Mouse (Mus musculus): Measurements from ENCODE around the gene Smad1. TPM values are rescaled to one million over a fixed set of nuclear protein-coding genes. Genes with fewer than 3 reads are reported as not detected.

The Smad1 gene
- polyA plus RNA-seq, 1 experiment from 2014 or later: 64.3 TPM

DNA sequence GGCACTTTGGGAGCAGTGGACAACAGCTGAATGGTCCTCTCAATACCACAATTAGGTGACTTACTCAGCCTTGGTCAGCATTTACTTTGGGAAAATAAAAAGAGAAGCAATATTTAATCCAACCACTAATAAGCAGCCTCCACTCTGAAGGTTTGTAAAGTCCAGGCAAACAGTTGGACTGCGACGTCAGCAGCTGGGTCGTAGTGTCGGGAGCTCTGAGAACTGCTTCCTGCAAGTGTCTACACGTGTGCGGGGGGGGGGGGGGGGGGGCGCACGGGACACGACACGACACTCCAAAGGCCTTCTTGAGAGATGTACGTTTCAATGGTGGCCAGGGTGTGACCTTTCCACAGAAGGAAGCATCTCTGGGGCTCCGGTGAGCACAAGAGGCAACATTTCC, 32.0 kb downstream of the Smad1 start:
- Histone ChIP-seq H3K9ac (replicated peaks) (no peak overlapping the region), H3K9me3 (no peaks in the 10 kb centered on the region), H3K4me2 (replicated peaks) (no peak overlapping the region), H3K27me3 (no peaks in the 10 kb centered on the region), H3K27ac (replicated peaks) (no peak overlapping the region), H3K4me3 (no peak overlapping the region), H3K4me1 (0 out of 2 replicates have a peak, but pooled peaks cover 5% of the 10 kb centered on the region), H3K36me3 (peaks cover 60% of the 10 kb centered on the region)
- ATAC-seq (ENCODE audit: low FRiP score, low read depth): no peak
- WGBS: 87% methylated on average over 11 of the region's 12 CpGs

DNA sequence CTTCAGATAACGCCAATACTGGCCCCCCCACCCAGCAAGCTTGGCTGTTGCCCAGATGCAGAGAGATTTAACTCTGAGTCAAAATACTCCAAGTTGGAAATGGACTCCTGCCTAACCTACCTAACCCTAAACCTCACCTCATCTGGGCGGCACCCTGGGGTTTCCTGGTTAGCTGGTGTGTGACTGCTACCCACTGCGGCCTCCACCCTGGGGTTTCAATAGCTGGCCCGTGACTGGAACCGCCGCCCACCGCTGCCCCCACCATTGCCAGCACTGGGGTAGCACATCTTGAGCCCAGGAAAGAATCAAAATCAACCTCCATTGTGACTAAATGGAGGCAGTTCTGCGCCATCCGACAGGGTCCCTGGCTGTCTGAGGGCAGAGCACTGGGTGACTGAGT, 33.1 kb downstream of the Smad1 start:
- no peaks in the 10 kb centered on the region for H3K27me3 ChIP-seq
- H3K4me2 ChIP-seq (replicated peaks): no peak overlapping the region
- peaks cover 49% of the 10 kb centered on the region for H3K36me3 ChIP-seq
- H3K9ac ChIP-seq (replicated peaks): no peak overlapping the region
- ATAC-seq (ENCODE audit: low FRiP score, low read depth): no peak
- no peaks in the 10 kb centered on the region for H3K9me3 ChIP-seq
- WGBS: 93% methylated on average over 9 of the region's 9 CpGs
- no peak overlapping the region for H3K27ac ChIP-seq (replicated peaks)
- no peak overlapping the region for H3K4me3 ChIP-seq
- 0 out of 2 replicates have a peak, but pooled peaks cover 5% of the 10 kb centered on the region for H3K4me1 ChIP-seq

GRCm38 (mm10) chr8:79365707-79366106, 33.6 kb downstream of the Smad1 start:
- no peaks in the 10 kb centered on the region for H3K9me3 ChIP-seq
- 92% methylated on average over 3 of the region's 3 CpGs for WGBS
- H3K4me3 ChIP-seq: no peak overlapping the region
- no peaks in the 10 kb centered on the region for H3K27me3 ChIP-seq
- no peak overlapping the region for H3K4me2 ChIP-seq (replicated peaks)
- peaks cover 44% of the 10 kb centered on the region for H3K36me3 ChIP-seq
- H3K4me1 ChIP-seq: peaks cover 9% of the 10 kb centered on the region; the same call in 1 of the 2 replicates
- no peak for ATAC-seq (ENCODE audit: low FRiP score, low read depth)
- H3K9ac ChIP-seq (replicated peaks): no peak overlapping the region
- H3K27ac ChIP-seq (replicated peaks): no peak overlapping the region

DNA sequence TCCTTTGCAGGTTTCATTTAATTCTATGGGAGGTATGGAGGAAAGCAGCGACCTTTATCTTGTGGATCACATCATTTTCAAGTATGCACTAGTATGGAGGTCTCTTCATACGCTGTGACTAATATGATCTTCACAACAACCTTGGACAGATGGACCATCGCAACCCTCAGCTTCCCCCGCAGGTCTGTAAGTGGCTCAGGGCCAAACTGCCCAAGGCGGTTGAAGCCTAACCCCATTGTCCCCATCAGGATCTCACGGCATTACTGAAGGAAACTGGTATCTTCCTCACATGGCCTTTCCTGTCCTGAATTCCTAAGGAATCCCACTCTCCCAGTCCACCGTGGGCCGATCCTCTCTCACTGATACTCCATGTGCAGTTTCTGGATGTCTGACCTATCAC, 34.5 kb downstream of the Smad1 start:
- no peak for ATAC-seq (ENCODE audit: low FRiP score, low read depth)
- H3K36me3 ChIP-seq: peaks cover 35% of the 10 kb centered on the region
- peaks cover 13% of the 10 kb centered on the region; the same call in 1 of the 2 replicates for H3K4me1 ChIP-seq
- H3K9me3 ChIP-seq: no peaks in the 10 kb centered on the region
- no peak overlapping the region for H3K27ac ChIP-seq (replicated peaks)
- H3K4me3 ChIP-seq: no peak overlapping the region
- no peak overlapping the region for H3K9ac ChIP-seq (replicated peaks)
- H3K4me2 ChIP-seq (replicated peaks): no peak overlapping the region
- no peaks in the 10 kb centered on the region for H3K27me3 ChIP-seq
- WGBS: 94% methylated on average over 8 of the region's 8 CpGs

DNA sequence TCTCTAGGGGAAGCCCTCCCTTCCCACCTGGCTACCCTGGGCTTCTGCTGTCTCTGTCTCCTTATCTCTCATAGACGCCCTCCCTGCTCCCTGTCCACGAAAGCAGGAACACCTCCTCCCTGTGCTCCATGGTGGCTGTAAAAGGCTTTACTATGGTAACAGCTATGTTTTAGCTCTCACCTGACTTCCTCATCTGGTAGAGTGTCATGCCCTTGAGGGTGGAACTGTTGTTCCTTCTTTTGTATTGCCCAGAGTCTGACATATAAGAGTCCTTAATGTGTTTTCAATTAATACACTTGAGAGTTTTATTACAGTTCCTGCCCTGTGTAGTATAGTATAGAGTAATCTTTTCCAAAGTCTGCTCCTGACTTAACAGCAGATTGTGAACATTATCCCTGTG, 36.9 kb downstream of the Smad1 start:
- Histone ChIP-seq H3K9me3 (no peaks in the 10 kb centered on the region), H3K27ac (replicated peaks) (no peak overlapping the region), H3K27me3 (no peaks in the 10 kb centered on the region), H3K9ac (replicated peaks) (no peak overlapping the region), H3K4me3 (no peak overlapping the region), H3K4me1 (peaks cover 13% of the 10 kb centered on the region; the same call in 1 of the 2 replicates), H3K4me2 (replicated peaks) (no peak overlapping the region), H3K36me3 (peaks cover 24% of the 10 kb centered on the region)
- no peak for ATAC-seq (ENCODE audit: low FRiP score, low read depth)
- WGBS: 81% methylated on average over 2 of the region's 2 CpGs

- Histone ChIP-seq H3K27me3 (no peaks in the 10 kb centered on the region), H3K9me3 (no peaks in the 10 kb centered on the region), H3K36me3 (peaks cover 26% of the 10 kb centered on the region), H3K4me2 (replicated peaks) (no peak overlapping the region), H3K9ac (replicated peaks) (no peak overlapping the region), H3K27ac (replicated peaks) (no peak overlapping the region), H3K4me3 (no peak overlapping the region), H3K4me1 (peaks cover 19% of the 10 kb centered on the region)
- 75% methylated on average over 6 of the region's 6 CpGs for WGBS
- no peak for ATAC-seq (ENCODE audit: low FRiP score, low read depth)
These were observed 38.4 kb downstream of the Smad1 start for GRCm38 (mm10) chr8:79360774-79361527.

DNA sequence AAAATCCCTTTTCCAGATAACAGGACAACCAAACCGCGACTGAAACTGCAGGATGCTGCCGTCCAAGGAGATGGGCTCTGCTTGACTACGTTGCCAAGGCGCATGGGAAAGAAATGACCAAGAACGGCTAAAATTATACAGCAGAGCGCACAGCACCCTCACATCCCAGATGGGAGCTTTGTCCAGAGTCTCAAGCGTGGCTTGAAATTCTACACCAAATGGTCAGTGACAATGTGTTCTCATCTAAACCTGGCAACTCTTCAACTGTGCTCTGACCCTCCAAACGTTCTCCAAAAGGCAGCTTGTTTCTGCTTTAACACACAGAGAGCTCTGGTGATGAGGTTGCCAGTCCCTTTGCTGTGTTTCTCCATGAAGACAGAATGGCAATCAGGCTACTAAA, 39.0 kb downstream of the Smad1 start:
- peaks cover 25% of the 10 kb centered on the region for H3K4me1 ChIP-seq
- H3K4me2 ChIP-seq (replicated peaks): no peak overlapping the region
- H3K9me3 ChIP-seq: no peaks in the 10 kb centered on the region
- no peaks in the 10 kb centered on the region for H3K27me3 ChIP-seq
- peaks cover 26% of the 10 kb centered on the region for H3K36me3 ChIP-seq
- WGBS: 40% methylated on average over 9 of the region's 9 CpGs
- no peak for ATAC-seq (ENCODE audit: low FRiP score, low read depth)
- no peak overlapping the region for H3K27ac ChIP-seq (replicated peaks)
- no peak overlapping the region for H3K9ac ChIP-seq (replicated peaks)
- no peak overlapping the region for H3K4me3 ChIP-seq

DNA sequence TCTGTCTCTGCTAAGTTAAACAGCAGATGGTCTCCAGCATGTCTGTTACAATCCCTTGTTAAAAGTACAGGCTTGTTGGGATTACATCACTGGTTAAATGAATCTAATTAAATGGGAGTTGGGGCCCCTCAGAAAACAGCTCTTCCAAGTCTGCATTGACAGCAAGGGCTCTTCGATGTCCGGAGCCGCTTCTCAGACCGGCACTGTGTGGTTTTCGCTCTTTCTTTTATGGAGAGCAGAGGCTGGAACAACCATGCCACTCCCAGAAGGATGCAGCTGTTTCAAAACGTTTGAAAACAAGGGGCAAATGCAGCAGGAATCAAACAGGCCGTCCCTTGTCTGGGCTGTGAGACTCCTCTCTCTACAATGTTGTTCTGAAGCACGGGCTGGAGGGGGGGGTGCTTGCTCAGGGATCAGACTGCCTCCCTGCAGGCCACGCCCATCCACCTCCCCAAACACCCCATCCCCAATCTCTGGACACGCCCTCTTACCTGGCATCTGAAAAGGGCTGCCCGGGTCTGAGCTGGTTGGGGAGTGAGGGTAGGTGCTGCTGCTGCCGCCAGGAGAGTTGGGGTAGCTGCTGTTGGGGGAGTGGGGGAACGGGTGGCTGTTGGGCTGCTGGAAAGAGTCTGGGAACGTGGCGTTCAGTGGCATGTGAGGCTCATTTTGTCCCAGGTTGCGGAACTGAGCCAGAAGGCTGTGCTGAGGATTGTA, 43.4 kb downstream of the Smad1 start:
- H3K36me3 ChIP-seq: peaks cover 52% of the 10 kb centered on the region
- peak; percentile 66 for ATAC-seq (ENCODE audit: low FRiP score, low read depth)
- H3K4me3 ChIP-seq: no peak overlapping the region
- H3K4me2 ChIP-seq (replicated peaks): 0 out of 2 replicates have a peak overlapping the region, but pooled peaks have one; percentile 17
- no peaks in the 10 kb centered on the region for H3K27me3 ChIP-seq
- H3K4me1 ChIP-seq: peaks cover 24% of the 10 kb centered on the region
- peak overlapping the region; percentile 35 for H3K27ac ChIP-seq (replicated peaks)
- WGBS: 33% methylated on average over 16 of the region's 16 CpGs
- no peaks in the 10 kb centered on the region for H3K9me3 ChIP-seq
- no peak overlapping the region for H3K9ac ChIP-seq (replicated peaks)

DNA sequence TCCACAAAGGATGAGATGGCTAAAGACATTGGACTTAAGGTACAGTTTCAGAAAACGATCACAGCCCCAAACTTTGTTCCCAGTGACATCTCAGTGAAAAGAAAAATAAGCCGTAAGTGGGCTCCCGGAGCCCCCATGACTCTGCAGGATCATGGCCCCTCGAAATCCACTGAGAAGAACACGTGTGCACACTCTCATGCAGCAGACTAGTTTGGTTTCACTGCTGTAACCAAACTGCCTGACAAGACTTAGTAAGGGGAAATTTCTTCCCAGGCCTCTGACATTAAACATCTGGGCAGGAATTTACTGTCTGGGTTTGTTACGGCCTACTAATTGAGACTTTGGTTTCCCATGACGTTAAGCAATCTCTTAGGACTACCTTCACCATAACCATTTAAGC, 45.3 kb downstream of the Smad1 start:
- Histone ChIP-seq H3K4me3 (no peak overlapping the region), H3K9ac (replicated peaks) (no peak overlapping the region), H3K27me3 (no peaks in the 10 kb centered on the region), H3K4me1 (peaks cover 32% of the 10 kb centered on the region), H3K9me3 (no peaks in the 10 kb centered on the region), H3K36me3 (peaks cover 52% of the 10 kb centered on the region), H3K4me2 (replicated peaks) (no peak overlapping the region), H3K27ac (replicated peaks) (no peak overlapping the region)
- 91% methylated on average over 7 of the region's 7 CpGs for WGBS
- ATAC-seq (ENCODE audit: low FRiP score, low read depth): no peak

- H3K4me3 ChIP-seq: no peak overlapping the region
- H3K27me3 ChIP-seq: no peaks in the 10 kb centered on the region
- no peak overlapping the region for H3K27ac ChIP-seq (replicated peaks)
- peaks cover 32% of the 10 kb centered on the region for H3K4me1 ChIP-seq
- H3K9me3 ChIP-seq: no peaks in the 10 kb centered on the region
- 89% methylated on average over 8 of the region's 8 CpGs for WGBS
- no peak overlapping the region for H3K9ac ChIP-seq (replicated peaks)
- no peak overlapping the region for H3K4me2 ChIP-seq (replicated peaks)
- ATAC-seq (ENCODE audit: low FRiP score, low read depth): no peak
- H3K36me3 ChIP-seq: peaks cover 47% of the 10 kb centered on the region
These were observed 47.4 kb downstream of the Smad1 start for GRCm38 (mm10) chr8:79351916-79352315.

GRCm38 (mm10) chr8:79350805-79351204, 48.5 kb downstream of the Smad1 start:
- WGBS: 71% methylated on average over 3 of the region's 3 CpGs
- H3K9me3 ChIP-seq: no peaks in the 10 kb centered on the region

GRCm38 (mm10) chr8:79350094-79350593, 49.2 kb downstream of the Smad1 start:
- Histone ChIP-seq H3K27me3 (no peaks in the 10 kb centered on the region), H3K27ac (replicated peaks) (peak overlapping the region; percentile 61), H3K36me3 (peaks cover 54% of the 10 kb centered on the region), H3K4me2 (replicated peaks) (no peak overlapping the region), H3K4me1 (peaks cover 18% of the 10 kb centered on the region; the same call in 1 of the 2 replicates), H3K4me3 (no peak overlapping the region), H3K9ac (replicated peaks) (no peak overlapping the region), H3K9me3 (no peaks in the 10 kb centered on the region)
- 59% methylated on average over 6 of the region's 6 CpGs for WGBS
- peak; percentile 38; the same call in 1 of the 2 replicates for ATAC-seq (ENCODE audit: low FRiP score, low read depth)

More at GRCm38 (mm10) chr8:79350805-79351204, 48.5 kb downstream of the Smad1 start:
- no peak overlapping the region for H3K9ac ChIP-seq (replicated peaks)
- H3K36me3 ChIP-seq: peaks cover 52% of the 10 kb centered on the region
- no peak overlapping the region for H3K4me2 ChIP-seq (replicated peaks)
- ATAC-seq (ENCODE audit: low FRiP score, low read depth): no peak
- H3K4me3 ChIP-seq: no peak overlapping the region
- H3K27ac ChIP-seq (replicated peaks): peak overlapping the region; percentile 61
- no peaks in the 10 kb centered on the region for H3K27me3 ChIP-seq
- peaks cover 22% of the 10 kb centered on the region for H3K4me1 ChIP-seq
